Mouse (Mus musculus): ENCODE data around the gene Snx30. TPM values are rescaled to one million over a fixed set of nuclear protein-coding genes. Genes with fewer than 3 reads are reported as not detected.
A peak's percentile ranks its signal among the peaks of the same experiment; 100 is the strongest.

Gene Snx30
- polyA plus RNA-seq, 1 experiment from 2014 or later, result 3.5 TPM

- no peak overlapping the region for H3K27ac ChIP-seq (ENCODE audit: low read depth)
- H3K9me3 ChIP-seq (ENCODE audit: low read length), result no peaks in the 10 kb centered on the region
- DNase-seq, result no peak
- H3K27me3 ChIP-seq (ENCODE audit: insufficient read depth, low read length), result no peaks in the 10 kb centered on the region
- H3K4me3 ChIP-seq (ENCODE audit: low read depth, low read length), result no peak overlapping the region
- H3K4me1 ChIP-seq (ENCODE audit: insufficient read depth), result no peaks in the 10 kb centered on the region
- 63% methylated on average over 6 of the region's 6 CpGs for WGBS (ENCODE audit: insufficient replicate concordance)
- no peak overlapping the region for H3K9ac ChIP-seq (replicated peaks)
- no peak overlapping the region for H3K4me2 ChIP-seq (ENCODE audit: low read depth, low read length)
- no peak for ATAC-seq
- H3K36me3 ChIP-seq (replicated peaks; ENCODE audit: insufficient read depth, low read length), result peaks cover 18% of the 10 kb centered on the region; the same call in 1 of the 2 replicates
- TF ChIP-seq CTCF (IDR thresholded peaks at IDR 0.05; ENCODE audit: low read depth) (peak; percentile 31), EP300 (IDR thresholded peaks at IDR 0.05; ENCODE audit: low read depth) (no peak)
Observed at GRCm38 (mm10) chr4:59902547-59902946, 96.9 kb downstream of the Snx30 start.

DNA sequence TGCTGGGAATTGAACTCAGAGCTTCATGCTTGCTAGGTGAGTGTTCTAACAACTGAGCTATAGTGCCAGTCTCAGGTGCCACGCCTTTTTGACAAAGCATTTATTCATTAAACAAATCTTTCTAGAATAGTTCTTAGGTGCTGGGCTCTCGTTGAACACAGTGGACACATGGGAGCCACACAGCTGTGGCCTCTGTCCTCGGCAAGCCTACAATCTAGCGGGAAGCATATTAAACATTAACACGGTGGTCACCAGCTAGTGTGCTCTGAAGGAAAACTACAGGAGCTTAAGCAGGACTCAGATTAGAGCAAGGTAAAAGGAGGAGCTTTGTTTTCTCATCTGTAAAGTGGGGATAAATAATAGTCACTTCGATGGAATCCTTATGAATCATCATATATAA lies 101.5 kb downstream of the Snx30 start:
- no peak for TF ChIP-seq EP300 (IDR thresholded peaks at IDR 0.05; ENCODE audit: low read depth)
- TF ChIP-seq CTCF (IDR thresholded peaks at IDR 0.05; ENCODE audit: low read depth), result no peak
- Histone ChIP-seq H3K9ac (replicated peaks) (no peak overlapping the region), H3K27ac (ENCODE audit: low read depth) (no peak overlapping the region), H3K27me3 (ENCODE audit: insufficient read depth, low read length) (no peaks in the 10 kb centered on the region), H3K36me3 (replicated peaks; ENCODE audit: insufficient read depth, low read length) (no peaks in the 10 kb centered on the region), H3K4me2 (ENCODE audit: low read depth, low read length) (no peak overlapping the region), H3K4me3 (ENCODE audit: low read depth, low read length) (no peak overlapping the region), H3K4me1 (ENCODE audit: insufficient read depth) (no peaks in the 10 kb centered on the region), H3K9me3 (ENCODE audit: low read length) (no peaks in the 10 kb centered on the region)
- DNase-seq (no peak), ATAC-seq (no peak)
- 67% methylated on average over 6 of the region's 6 CpGs for WGBS (ENCODE audit: insufficient replicate concordance)

DNA sequence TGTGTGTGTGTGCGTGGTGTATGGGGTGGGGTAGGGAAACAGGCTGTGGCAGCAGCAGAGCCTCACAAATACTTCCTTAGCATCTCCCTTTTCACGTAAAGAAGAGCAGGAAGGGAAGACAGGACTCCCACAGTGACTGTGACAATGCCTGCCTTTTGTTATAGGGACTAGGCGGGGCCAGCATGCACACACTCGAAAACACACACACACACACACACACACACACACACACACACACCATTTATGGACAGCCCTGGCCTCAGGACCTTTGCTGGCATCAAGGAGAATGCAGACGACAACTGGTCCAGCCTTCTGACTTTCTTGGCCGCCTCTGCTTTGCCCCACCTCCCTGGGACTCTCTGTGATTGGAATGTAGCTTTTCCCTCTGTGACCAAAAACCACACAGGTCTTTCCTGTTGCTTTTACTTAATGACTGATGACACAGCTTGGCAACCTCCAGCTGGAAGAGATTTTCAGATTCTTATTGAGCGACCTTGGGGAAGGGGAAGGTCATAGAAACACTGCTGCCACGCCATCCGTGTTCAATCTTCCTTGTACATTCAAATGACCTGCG lies 102.1 kb downstream of the Snx30 start:
- TF ChIP-seq EP300 (IDR thresholded peaks at IDR 0.05; ENCODE audit: low read depth), result no peak
- Histone ChIP-seq H3K4me2 (ENCODE audit: low read depth, low read length) (no peak overlapping the region), H3K27me3 (ENCODE audit: insufficient read depth, low read length) (no peaks in the 10 kb centered on the region), H3K9ac (replicated peaks) (no peak overlapping the region), H3K9me3 (ENCODE audit: low read length) (no peaks in the 10 kb centered on the region), H3K27ac (ENCODE audit: low read depth) (no peak overlapping the region), H3K36me3 (replicated peaks; ENCODE audit: insufficient read depth, low read length) (no peaks in the 10 kb centered on the region), H3K4me1 (ENCODE audit: insufficient read depth) (no peaks in the 10 kb centered on the region), H3K4me3 (ENCODE audit: low read depth, low read length) (no peak overlapping the region)
- ATAC-seq (no peak), DNase-seq (no peak)
- 61% methylated on average over 10 of the region's 10 CpGs for WGBS (ENCODE audit: insufficient replicate concordance)

DNA sequence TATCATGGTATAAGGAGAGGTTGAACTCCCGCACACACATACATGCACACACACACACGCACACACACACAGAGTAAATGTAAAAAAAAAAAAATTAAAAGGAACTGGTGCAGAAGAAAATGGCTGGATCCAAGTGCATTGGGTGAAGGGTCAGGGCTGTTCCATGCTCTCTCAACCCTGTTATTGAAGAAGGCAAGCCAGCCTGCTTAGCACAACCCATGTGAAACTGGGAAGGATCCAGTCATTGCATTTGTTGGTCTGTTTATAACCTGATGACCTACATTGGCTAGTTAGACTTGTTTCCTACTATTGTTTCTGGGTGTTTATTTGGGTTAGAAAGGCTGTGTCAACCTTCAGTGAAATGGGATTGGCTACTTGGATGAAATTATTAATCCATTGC lies 103.1 kb downstream of the Snx30 start:
- Histone ChIP-seq H3K9ac (replicated peaks) (no peak overlapping the region), H3K4me3 (ENCODE audit: low read depth, low read length) (no peak overlapping the region), H3K4me1 (ENCODE audit: insufficient read depth) (no peaks in the 10 kb centered on the region), H3K27ac (ENCODE audit: low read depth) (no peak overlapping the region), H3K36me3 (replicated peaks; ENCODE audit: insufficient read depth, low read length) (no peaks in the 10 kb centered on the region), H3K9me3 (ENCODE audit: low read length) (no peaks in the 10 kb centered on the region), H3K27me3 (ENCODE audit: insufficient read depth, low read length) (no peaks in the 10 kb centered on the region), H3K4me2 (ENCODE audit: low read depth, low read length) (no peak overlapping the region)
- DNase-seq (no peak), ATAC-seq (no peak)
- no peak for TF ChIP-seq EP300 (IDR thresholded peaks at IDR 0.05; ENCODE audit: low read depth)
- no peak for TF ChIP-seq CTCF (IDR thresholded peaks at IDR 0.05; ENCODE audit: low read depth)
- 82% methylated on average over 2 of the region's 2 CpGs for WGBS (ENCODE audit: insufficient replicate concordance)

DNA sequence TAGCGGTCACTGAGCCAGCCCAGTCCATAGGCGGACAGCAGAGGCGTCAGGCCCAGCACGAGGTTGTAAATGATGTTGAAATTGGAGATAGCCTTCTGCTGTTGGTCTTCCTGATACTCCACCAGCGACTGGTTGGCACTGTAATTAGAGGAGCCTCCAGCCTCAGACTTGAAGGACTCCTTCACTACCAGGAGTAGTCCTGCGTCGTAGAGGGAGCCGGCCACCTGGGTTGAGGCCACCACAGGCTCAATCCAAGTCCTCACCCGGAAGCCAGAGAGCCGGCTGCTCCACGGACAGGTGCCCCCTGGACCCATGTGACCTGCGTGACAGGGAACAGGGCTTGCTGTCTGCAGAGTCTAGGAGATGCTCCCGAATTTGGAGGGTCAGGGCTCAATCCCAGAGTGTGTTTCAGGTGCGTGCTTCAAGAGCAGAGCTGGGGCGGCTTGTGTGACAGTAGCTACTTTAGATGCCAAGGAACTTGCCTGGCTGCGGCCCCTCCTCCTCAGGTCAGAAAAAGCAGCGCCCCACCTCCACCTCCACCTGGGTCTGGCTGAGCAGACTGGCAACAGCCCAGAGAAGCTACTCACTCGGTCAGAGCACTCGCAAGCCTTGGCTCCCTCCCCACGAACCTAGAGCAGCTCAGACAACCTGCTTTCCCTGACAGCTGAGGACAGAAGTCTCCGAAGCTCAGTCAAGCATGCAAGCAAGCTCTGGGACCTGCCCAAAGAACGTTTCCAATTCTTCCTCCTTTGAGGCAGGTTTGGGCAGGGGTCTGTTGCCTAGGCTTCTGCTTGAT lies 109.2 kb downstream of the Snx30 start, which contains the start of gene Slc46a2:
TSS of gene Slc46a2 (minus strand) at position 449 of the 796 bp plus-strand sequence.
- DNase-seq, result no peak
- no peaks in the 10 kb centered on the region for H3K36me3 ChIP-seq (replicated peaks; ENCODE audit: insufficient read depth, low read length)
- H3K4me1 ChIP-seq (ENCODE audit: insufficient read depth), result no peaks in the 10 kb centered on the region
- no peak for ATAC-seq
- H3K27ac ChIP-seq (ENCODE audit: low read depth), result no peak within 1 kb of the TSS
- no peaks in the 10 kb centered on the region for H3K9me3 ChIP-seq (ENCODE audit: low read length)
- H3K4me3 ChIP-seq (ENCODE audit: low read depth, low read length), result no peak within 1 kb of the TSS
- TF ChIP-seq EP300 (IDR thresholded peaks at IDR 0.05; ENCODE audit: low read depth) (no peak), CTCF (IDR thresholded peaks at IDR 0.05; ENCODE audit: low read depth) (no peak)
- H3K4me2 ChIP-seq (ENCODE audit: low read depth, low read length), result no peak within 1 kb of the TSS
- H3K9ac ChIP-seq (replicated peaks), result no peak within 1 kb of the TSS
- peaks cover 9% of the 10 kb centered on the region for H3K27me3 ChIP-seq (ENCODE audit: insufficient read depth, low read length)
- WGBS (ENCODE audit: insufficient replicate concordance), result 16% methylated on average over 22 of the region's 22 CpGs

DNA sequence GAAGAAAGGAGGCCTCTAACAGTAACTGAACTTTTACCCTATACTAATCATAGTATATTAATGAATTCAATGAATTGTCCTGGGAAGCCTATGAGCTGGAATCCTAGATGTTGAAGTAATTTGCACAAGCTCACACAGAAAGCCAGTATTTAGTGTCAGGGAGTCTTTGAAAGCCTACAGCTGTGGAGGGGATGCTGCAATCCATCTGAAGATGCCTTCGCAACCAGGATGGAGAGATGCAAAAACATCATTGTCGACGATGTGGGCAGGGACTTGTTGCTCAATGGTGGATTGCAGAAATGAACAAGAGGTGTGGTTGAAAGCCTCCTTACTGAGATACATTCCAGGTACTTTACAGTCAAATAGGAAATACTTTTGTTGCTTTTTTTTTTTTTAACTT lies 112.3 kb downstream of the Snx30 start:
- no peaks in the 10 kb centered on the region for H3K36me3 ChIP-seq (replicated peaks; ENCODE audit: insufficient read depth, low read length)
- H3K27ac ChIP-seq (ENCODE audit: low read depth), result no peak overlapping the region
- H3K4me1 ChIP-seq (ENCODE audit: insufficient read depth), result no peaks in the 10 kb centered on the region
- 67% methylated on average over 3 of the region's 3 CpGs for WGBS (ENCODE audit: insufficient replicate concordance)
- H3K9me3 ChIP-seq (ENCODE audit: low read length), result no peaks in the 10 kb centered on the region
- no peak overlapping the region for H3K4me3 ChIP-seq (ENCODE audit: low read depth, low read length)
- DNase-seq (no peak), ATAC-seq (no peak)
- no peak overlapping the region for H3K9ac ChIP-seq (replicated peaks)
- no peak overlapping the region for H3K4me2 ChIP-seq (ENCODE audit: low read depth, low read length)
- peaks cover 9% of the 10 kb centered on the region for H3K27me3 ChIP-seq (ENCODE audit: insufficient read depth, low read length)
- TF ChIP-seq EP300 (IDR thresholded peaks at IDR 0.05; ENCODE audit: low read depth) (no peak), CTCF (IDR thresholded peaks at IDR 0.05; ENCODE audit: low read depth) (no peak)

Measured in liver, postnatal 0 days (tissue).